Mouse (Mus musculus) spleen, postnatal 14 days (tissue): ENCODE results near the gene Ranbp9.

ENCODE experiments used
- DNase-seq, 2 experiments: peaks; one replicate each; pipeline ENCODE4 v3.0.0; 2021 to 2022; ENCODE audit warnings: low spot score in 2 of 2

Ranbp9 gene

DNA sequence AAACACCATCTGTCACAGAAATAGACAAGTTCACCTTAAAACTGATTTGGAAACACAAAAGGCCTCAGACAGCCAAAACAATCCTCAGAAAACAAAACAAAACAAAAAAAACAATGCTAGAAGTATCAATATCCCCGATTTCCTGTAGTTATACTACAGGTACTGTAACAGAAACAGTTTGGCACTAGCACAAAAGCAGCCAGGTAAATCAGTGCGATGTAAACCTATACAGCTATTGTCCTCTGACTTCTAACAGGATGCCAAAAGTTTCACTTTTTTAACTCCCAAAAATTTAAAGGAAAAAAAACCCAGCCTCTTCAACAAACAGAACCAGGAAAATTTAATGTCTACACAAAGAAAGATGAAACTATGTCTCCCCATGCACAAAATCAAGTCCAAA is 28.9 kb downstream of the Ranbp9 start:
- DNase-seq: no peak

DNA sequence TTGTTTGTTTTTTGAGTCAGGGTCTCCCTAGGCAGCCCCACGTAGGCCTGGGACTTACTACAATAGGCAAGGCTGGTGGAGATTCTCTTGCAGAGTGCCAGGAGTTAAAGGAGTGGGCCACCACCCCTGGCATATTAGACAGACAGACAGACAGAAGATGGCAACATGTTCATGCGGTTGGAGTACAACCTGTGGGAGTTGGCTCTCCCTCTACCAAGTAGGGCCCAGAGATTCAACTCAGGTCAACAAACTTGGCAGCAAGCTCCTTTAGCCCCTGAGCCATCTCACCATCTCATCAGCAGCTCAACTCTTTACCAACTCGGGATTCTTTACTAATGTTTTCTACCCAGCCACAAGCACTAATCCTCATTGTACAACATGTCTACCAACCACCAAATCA is 30.4 kb downstream of the Ranbp9 start:
- DNase-seq: no peak

DNA sequence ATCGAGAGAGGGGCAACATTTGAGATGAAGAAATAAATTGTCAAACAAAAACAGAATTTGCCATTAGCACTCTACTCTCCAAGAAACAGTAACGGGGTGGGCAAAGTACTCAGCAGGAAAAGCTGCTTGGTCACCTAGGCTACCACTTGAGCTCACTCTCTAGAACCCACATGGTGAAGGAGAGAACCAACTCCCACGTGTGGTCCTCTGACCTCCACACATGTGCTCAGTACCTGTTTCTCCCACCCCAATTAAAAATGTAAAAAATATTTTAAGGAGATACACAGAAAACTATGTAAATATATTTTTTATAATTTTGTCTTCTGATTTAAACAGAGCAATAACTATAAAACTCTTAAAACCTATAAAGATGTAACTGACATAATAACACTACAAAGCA is 33.4 kb downstream of the Ranbp9 start:
- no peak for DNase-seq

DNA sequence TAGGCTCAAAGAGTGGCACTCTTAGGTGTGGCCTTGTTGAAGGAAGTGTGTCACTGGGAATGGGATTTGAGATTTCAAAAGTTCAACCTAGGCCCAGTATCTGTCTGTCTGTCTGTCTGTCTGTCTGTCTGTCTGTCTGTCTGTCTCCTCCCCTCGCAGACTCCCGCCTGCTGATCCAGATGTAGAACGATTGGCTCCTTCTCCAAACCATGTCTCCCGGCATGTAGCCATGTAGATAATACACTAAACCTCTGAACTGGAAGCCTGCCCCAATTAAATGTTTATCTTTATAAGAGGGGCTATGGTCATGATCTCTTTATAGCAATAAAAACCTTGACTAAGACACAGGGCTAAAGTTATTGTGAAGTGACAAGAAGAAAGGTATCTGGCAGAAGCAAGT is 35.3 kb downstream of the Ranbp9 start:
- DNase-seq: no peak

DNA sequence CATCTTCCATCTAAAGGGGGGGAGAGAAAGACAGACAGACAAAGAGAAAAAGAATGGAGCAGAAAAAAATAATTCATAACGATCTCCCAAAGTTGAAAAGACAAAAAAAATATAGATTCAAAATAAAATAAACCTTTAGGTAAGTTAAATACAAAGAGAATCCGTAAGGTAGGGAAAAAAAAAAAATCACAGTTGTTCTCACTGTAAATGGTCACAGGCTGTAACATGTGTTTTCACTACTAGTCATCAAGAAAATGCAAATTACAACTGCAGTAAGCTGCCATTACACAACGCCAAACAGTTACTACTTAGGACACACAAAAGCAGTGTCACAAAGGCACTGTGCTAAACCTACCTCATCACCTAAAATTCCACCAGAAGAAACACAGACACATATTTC is 36.4 kb downstream of the Ranbp9 start:
- no peak for DNase-seq

DNA sequence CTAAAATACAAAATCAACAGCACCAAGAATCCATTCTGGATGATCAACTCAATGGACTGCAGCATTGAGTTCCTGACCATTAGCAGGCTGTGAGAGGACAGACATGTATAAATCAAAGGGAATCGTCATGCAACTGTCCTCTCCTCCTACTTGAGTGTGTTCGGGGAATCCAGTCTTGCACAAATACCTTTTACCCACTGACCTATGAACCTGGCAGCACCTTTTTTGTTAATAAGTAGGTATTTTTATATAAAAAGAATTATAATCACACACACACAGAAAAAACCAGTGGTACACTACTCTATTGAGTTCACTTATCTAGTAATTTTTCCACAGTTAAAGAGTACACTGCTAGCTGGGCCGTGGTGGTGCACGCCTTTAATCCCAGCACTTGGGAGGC is 37.4 kb downstream of the Ranbp9 start:
- DNase-seq: no peak

DNA sequence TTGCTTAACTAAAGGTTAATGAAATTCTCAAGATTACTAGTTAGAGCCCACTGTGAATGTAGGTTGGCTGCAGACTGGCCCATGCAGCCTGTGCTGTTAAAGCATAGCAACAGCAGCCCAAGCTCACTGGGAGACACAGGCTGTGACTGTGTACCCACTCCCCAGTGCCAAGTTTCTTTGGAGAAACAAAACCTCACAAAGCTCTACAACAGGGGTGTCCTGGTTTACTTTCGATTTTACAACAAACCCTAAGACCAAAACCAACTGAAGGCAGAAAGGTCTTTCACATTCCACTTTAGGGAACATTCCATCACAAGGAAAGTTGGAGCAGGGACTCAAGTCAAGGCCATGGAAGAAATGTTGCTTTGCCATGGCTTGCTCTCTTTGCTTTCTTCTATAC is 38.5 kb downstream of the Ranbp9 start:
- DNase-seq: no peak

DNA sequence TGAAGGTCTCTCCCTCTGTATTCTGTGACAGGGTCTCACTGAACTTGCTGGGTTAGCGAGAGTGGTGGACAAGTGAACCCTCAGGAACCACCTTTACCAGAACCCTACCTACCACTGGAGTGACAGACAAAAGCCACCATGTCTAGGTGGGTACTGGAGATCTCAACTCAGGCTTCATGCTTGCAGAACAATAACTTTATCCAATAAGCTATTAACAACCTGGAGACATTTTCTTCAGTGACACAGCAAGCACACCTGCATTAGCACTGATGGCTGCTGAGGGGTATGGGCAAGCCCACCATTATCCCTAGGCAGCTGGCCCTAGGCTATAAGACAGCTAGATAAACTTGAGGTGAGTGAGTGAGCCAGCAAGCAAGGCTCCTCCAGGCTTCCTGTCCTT is 40.7 kb downstream of the Ranbp9 start:
- DNase-seq: no peak

DNA sequence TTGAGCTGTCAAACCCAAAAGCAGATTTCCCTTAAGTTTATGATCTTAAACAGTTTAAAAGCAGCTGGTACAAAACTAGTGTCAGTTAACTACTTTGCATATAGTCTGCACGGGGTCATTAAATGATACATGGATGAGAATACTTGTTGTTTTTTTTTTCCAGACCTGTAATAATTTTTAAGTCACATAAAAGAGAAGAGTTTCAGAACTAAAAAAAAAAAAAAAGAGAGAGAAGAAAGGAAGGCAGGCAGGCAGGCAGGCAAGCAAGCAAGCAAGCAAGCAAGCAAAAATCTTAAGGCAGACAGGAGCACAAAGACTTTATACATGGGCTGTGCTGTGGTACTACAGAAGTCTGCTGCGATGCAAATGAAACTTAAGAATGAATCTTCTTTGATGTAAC is 47.7 kb downstream of the Ranbp9 start:
- DNase-seq: no peak

DNA sequence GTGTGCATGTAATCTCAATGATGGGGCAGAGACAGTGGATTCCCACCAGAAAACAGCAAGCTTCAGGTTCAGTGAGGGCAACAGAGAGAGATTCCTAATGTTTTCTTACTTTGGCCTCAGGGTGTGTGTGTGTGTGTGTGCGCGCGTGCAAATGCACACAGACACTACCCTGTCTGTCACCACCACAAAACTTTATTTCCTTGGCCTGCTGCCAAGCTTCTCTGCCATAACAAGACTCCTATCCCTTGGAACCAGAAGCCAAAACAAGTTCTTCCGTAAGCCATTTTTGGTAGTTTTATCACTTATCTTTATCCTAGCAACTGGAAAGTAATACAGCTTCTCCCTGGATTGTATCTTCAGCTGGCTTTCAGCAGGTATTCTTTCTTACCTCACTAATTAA is 52.6 kb downstream of the Ranbp9 start:
- DNase-seq: no peak

DNA sequence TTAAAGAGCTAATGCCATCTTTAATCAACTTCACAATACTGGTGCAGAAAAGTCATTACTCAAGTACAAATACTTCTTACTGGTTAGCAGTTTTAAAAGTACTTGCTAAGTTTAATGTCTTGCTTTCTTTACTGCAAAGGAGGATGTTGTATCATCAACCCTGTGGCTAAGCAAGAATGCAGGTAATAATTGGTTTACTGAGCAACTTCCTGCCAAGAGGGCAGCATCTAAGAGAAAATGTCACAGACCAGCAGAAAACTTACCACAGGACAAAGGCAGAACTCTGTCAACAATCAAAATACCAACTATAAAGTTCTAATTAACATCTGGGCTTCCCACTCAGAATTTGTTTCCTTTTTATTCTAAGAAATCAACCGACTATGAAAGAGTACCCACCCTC is 65.8 kb downstream of the Ranbp9 start:
- no peak for DNase-seq

DNA sequence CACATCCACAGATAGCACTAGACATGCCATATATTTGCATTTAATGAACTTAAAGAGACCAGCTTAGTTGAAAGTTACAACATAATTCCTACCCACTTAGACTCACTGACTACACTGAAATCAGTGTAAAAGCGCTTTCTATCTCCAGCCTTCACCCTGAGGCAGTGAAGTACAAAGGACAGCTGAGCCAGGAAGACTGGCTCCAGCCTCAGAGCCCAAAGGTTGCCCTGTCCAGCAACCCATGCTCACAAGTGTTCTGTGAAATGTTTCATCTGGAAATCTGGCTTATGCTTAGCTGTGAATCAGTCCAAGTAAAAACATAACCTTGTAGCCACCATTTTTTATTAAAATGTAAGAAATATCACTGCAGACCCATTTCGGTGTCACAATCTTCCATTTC is 67.5 kb downstream of the Ranbp9 start:
- DNase-seq: no peak

DNA sequence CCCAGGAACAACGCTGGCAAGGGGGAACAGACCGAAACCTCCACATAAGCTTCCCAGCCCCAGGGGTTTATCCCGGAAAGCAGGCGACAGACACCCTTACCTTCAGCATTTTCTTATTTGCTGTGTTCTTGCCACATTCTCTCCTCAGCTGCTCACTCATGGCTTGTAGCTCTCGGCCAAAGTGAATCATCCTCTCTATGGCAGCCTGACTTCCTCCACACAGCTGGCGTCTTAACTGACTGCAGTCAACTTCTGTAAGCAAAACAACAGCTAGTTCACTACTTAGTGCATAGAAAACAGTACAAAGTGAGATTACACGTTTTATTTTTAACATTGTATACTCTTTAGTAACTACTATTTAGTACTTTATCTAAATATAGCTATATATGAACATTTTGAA is 68.8 kb downstream of the Ranbp9 start:
- DNase-seq: no peak

DNA sequence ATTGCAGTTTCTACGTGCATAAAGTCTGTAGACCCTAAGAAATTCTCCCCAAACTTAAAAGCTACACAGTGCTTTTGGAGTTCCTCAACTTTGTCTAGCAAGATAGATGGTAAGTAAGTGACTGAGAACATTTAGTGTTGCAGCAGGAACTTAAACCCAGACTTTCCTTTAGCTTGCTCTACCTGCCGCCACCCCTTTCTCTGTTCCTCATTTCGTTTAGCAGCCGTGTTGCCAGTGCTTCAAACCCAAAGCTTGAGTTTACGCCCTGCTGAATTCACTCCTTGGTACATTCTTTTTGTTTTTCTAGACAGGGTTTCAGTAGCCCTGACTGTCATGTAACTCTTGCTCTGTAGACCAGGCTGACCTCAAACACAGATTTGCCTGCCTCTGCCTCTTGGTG is 81.5 kb downstream of the Ranbp9 start:
- peak in 1 of 2 experiments; percentile 16 for DNase-seq

DNA sequence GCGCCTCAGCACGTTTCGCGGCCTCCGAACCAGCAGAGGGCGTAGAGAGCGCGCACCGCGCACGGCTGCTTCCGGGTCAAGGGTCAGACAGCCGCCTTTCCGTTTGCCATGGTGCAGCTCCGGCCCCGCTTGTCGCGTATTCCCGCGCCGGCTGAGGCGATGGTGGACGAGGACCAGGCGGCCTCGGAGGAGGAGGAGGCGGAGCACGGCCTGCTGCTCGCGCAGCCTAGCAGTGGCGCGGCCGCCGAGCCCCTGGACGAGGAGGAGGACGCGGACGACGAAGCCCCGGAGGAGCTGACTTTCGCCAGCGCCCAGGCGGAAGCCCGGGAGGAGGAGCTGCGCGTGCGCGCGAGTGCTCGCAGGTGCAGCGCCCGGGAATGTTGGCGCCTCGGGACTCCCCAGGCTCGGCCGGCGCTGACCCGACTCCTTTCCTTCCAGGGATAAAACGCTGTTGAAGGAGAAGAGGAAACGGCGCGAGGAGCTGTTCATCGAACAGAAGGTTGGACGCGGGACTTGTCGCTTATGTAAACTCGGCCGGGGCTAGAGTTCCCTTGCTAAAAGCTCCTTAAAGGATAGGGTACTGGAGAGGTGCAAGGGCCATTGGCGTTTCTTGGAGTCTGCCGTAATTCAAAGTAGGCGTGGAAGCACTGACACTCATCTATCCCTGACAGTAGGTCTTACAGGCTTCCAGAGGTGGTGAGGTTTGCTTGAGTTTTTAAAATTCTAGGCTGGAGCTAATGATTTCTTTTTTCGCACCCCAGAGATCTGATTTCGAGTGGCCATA is 82.6 kb downstream of the Ranbp9 start, which contains the start of gene Nol7:
TSS of gene Nol7 (plus strand) at position 94 of the 784 bp plus-strand sequence.
- peak; percentile 89 to 94 for DNase-seq

DNA sequence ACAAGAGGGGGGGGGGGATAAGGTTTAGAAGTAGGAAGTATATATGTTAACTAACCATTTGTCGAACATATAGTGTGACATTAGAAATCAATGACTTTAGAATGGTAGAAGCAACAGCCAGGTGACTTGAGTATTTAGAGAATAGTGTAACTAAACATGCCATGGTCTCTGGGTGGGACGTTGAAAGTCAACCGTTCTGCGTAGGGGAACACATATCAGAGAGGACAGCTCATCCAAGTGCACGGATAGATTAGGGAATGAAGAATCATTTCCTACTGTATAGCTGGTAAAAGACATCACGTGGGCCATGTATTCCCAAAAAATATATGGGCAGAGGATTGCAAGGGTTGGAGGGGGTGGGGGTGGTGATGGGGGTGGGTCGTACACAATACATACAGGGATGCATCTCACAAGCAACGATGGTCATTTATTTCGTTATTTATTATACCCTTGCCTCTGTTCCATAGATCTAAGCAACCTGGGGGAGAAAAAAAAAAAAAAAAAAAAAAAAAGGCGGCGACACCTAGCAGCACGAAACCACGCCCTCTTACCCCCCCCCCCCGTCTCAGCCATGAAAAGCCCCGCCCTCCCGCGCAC is 83.3 kb downstream of the Ranbp9 start:
- DNase-seq: no peak

DNA sequence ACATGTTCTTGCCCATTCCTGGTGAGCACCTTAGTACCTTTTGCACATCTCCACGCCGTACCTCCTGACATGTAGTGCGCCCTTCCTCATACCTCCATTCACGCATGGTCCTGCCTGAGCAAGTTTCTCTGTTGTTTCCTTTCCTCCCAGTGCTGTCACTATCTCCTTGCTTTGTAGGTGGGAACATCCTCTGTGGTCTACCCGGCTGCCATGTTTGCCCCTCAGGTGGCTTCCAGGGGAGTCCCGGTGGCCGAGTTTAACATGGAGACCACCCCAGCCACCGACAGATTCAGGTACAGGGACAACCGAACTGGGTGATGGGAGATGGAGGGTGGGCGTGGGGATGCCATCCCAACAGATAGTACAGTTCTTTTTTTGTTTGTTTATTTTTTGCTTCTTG is 95.8 kb downstream of the Ranbp9 start:
- no peak for DNase-seq

DNA sequence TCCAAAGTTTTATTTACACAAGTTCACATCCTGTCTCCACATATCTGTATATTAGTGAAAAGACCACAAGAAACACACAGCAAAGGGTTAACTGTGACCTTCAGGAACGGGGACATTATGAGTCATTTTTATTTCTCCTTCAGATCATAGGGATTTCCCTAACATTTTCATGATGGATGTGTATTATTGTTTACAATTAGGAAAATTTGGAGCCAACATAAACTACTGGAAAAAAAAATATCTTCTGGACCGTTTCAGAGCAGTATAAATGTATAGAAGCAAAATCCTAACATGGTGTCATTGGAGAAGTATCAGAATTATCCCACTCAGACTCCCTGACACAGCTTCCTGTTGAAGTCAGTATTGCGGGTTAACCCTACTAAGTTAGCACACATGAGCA is 101.1 kb downstream of the Ranbp9 start:
- no peak for DNase-seq

DNA sequence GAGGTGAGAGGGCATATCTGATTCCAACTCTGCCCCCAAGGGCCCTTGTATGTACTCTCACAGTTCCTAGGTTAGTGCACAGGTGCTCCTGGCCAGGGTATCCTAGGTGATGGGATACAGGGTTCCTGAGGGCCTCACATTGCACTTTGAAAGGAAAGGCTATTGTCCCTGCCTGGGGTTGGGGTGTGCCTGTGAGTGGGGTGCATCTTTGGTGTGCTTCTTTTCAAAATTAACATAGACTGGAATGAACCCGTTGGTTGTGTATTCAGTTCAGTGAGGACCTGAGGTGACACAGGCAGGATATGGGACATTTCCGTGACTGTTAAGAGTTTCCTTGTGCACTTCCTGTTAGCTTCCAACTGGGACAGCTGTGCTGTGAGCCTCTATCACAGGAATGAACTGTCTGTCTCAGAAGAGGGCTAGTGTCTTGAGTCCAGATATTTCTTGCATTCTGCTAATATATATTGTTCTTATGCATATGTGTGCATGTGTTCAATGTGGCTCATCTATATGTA is 106.1 kb downstream of the Ranbp9 start:
- no peak for DNase-seq

DNA sequence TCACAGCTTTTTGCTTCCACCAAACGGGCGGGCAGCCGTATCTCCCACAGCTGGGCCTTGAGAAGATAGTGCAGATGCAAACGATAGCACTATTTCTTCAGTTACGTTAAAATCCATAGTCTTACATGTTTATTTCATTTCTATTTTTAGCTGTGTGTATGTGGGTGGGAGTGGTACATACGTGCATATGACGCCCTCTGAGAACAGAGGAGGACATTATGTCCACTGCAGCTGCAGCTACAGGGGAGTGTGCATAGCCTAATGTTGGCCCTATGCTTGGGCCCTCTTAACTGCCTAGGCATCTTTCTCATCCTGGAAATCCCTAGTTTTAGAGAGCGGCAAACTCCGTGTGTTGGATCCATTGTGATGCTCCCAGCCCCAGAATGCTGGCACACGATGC is 106.9 kb downstream of the Ranbp9 start:
- DNase-seq: no peak

DNA sequence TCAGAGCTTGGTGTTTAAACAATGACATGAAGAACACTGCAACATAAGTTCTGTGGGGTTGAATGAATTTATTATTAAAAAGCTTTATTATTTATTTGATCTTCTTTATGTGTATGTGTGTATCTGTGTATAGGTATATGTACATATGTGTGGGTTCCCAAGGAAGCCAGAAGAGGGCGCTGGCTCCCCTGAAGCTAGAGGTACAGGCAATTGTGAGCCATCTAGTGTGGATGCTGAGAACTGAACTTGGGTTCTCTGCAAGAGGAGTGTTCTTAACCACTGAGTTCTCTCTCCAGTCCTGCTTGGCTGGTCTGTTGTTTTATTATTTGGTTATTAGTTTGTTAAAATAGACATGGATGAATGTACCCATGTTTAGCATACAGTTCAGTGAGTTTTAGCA is 108.2 kb downstream of the Ranbp9 start:
- no peak for DNase-seq

DNA sequence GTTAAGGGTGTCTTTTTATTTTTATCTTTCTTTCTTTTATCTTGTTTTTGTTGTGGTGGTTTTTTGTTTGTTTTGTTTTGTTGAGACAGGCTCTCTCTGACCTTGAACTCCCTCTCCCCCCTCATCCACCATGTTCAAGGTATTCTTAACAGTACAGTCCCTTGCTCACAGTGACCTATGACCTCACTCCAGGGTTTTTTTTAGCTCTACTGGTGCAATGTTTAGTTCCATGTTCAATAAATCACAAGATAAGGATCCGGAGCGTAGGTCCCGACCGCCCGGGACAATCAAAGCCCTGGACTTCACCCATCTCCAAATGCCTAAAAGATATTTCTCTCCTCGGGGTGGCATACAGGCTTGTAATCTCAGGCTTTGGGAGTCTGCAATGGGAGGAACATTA is 111.0 kb downstream of the Ranbp9 start:
- no peak for DNase-seq

DNA sequence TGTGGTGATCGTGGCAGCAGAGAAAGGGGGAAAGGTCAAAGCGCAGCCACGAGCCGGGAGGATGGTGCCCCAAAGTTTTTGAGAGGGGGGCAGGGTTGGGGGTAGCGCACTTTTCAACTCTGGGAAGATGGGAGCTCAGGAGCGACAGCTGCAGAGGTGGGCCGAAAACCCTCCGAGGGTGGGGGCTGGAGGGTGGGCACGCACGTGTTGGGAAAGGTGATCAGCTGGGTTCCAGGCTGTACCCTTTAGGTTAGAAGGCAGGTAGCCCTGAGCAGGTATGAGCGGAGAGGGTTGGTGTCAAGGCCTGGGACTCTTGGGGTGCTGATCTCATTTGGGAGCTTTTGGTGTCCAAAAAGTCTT is 115.3 kb downstream of the Ranbp9 start:
- no peak for DNase-seq
